Comparison of ENCODE assay signal across 25 mouse cellular contexts in the genomic region with DNA sequence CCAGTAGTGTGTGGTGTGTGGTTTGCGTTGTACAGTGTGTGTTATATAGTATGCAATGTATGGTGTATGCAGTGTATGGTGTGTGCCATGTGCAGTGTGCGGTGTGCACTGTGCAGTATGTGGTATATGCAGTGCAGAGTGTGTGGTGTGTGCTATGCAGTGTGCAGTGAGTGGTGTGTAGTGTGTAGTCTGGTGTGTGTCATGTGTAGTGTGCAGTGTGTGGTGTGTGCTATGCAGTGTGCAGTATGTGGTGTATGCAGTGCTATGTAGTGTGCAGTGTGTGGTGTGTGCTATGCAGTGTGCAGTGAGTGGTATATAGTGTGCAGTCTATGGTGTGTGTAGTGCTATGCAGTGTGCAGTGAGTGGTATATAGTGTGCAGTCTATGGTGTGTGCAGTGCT. TPM values are rescaled to one million over a fixed set of nuclear protein-coding genes. Genes with fewer than 3 reads are reported as not detected.
A peak's percentile ranks its signal among the peaks of the same experiment; 100 is the strongest.
DNase-seq lines count a peak whose midpoint lies in the region; ATAC-seq and TF ChIP-seq lines count a peak whose summit lies in the region.
"Had no signal": no experiment of that assay in that cellular context is flagged by ENCODE, and none has a peak within 500 bp of the region (broad histone marks: within the 10 kb centered on the region; RNA-seq: fewer than 3 reads in every experiment).

No protein-coding gene starts in this region.

- ATAC-seq in embryonic facial prominence, embryonic 11.5 days (replicated peaks; ENCODE audit: insufficient number of reproducible peaks, low FRiP score, low TSS enrichment, low read depth) = peak; percentile 56; the same call in 1 of the 2 replicates
- ATAC-seq in limb, embryonic 15.5 days (ENCODE audit: insufficient number of reproducible peaks, low FRiP score, low TSS enrichment, low read depth) = 0 out of 2 replicates have a peak, but pooled peaks have one; percentile 30
- peak; percentile 76 for ATAC-seq in embryonic facial prominence, embryonic 13.5 days (ENCODE audit: insufficient number of reproducible peaks, insufficient read depth, low FRiP score, low TSS enrichment, low read depth)
- ATAC-seq: CD4-positive, CD25-positive, alpha-beta regulatory T cell, adult 4 months; hindbrain, embryonic 16.5 days; inflammation-experienced regulatory T-cells, adult 6 months; intestine, postnatal 0 days had no signal

- WGBS in embryonic facial prominence, embryonic 11.5 days = 89% methylated on average over 2 of the region's 2 CpGs
- WGBS in embryonic facial prominence, embryonic 10.5 days = 95% methylated on average over 2 of the region's 2 CpGs
- WGBS in limb, embryonic 15.5 days = 97% methylated on average over 2 of the region's 2 CpGs
- 93% methylated on average over 2 of the region's 2 CpGs for WGBS in limb, embryonic 10.5 days
- 86% methylated on average over 2 of the region's 2 CpGs for WGBS in embryonic facial prominence, embryonic 13.5 days

- no peaks in the 10 kb centered on the region for H3K36me3 ChIP-seq in embryonic facial prominence, embryonic 11.5 days (replicated peaks; ENCODE audit: control insufficient read depth, insufficient read depth, low read depth, low read length)
- no peaks in the 10 kb centered on the region for H3K36me3 ChIP-seq in embryonic facial prominence, embryonic 10.5 days (replicated peaks)
- H3K36me3 ChIP-seq in limb, embryonic 15.5 days = no peaks in the 10 kb centered on the region
- no peaks in the 10 kb centered on the region for H3K36me3 ChIP-seq in limb, embryonic 10.5 days
- no peaks in the 10 kb centered on the region for H3K36me3 ChIP-seq in CH12.LX (replicated peaks in 1 of 2; ENCODE audit: control insufficient read depth in 1 of 2, insufficient read depth in 1 of 2, low read length in 1 of 2)
- no peaks in the 10 kb centered on the region for H3K36me3 ChIP-seq in embryonic facial prominence, embryonic 13.5 days
- H3K36me3 ChIP-seq: forebrain, embryonic 12.5 days; heart, embryonic 13.5 days; hindbrain, embryonic 12.5 days had no signal

- dilution Hi-C loops in CH12.LX (cut with MboI; ENCODE audit: extremely low pct_ligation_motif_present, extremely low pct_unique_long_range_greater_than_20kb, low sequenced_read_pairs) = no loop called here

- TF ChIP-seq POLR2A in CH12.LX (IDR thresholded peaks at IDR 0.05; ENCODE audit: low read depth, low read length) = no peak

- H3K4me2 ChIP-seq in embryonic facial prominence, embryonic 11.5 days (ENCODE audit: low read depth, low read length) = no peak overlapping the region
- H3K4me2 ChIP-seq in limb, embryonic 15.5 days = no peak overlapping the region
- no peak overlapping the region for H3K4me2 ChIP-seq in CH12.LX (ENCODE audit: insufficient read depth, low read depth, poor library complexity, severe bottlenecking)
- H3K4me2 ChIP-seq in embryonic facial prominence, embryonic 13.5 days = no peak overlapping the region
- H3K4me2 ChIP-seq: forebrain, embryonic 12.5 days; heart, embryonic 13.5 days; hindbrain, embryonic 12.5 days had no signal

- no peaks in the 10 kb centered on the region for H3K27me3 ChIP-seq in embryonic facial prominence, embryonic 11.5 days (ENCODE audit: control insufficient read depth, insufficient read depth, low read length)
- H3K27me3 ChIP-seq in embryonic facial prominence, embryonic 10.5 days (replicated peaks; ENCODE audit: low read depth, poor library complexity, severe bottlenecking) = no peaks in the 10 kb centered on the region
- no peaks in the 10 kb centered on the region for H3K27me3 ChIP-seq in limb, embryonic 15.5 days
- no peaks in the 10 kb centered on the region for H3K27me3 ChIP-seq in limb, embryonic 10.5 days (ENCODE audit: low read depth, poor library complexity, severe bottlenecking)
- no peaks in the 10 kb centered on the region for H3K27me3 ChIP-seq in CH12.LX (replicated peaks)
- no peaks in the 10 kb centered on the region for H3K27me3 ChIP-seq in embryonic facial prominence, embryonic 13.5 days
- H3K27me3 ChIP-seq: heart, embryonic 13.5 days; hindbrain, embryonic 12.5 days had no signal

- H3K4me3 ChIP-seq in embryonic facial prominence, embryonic 11.5 days (ENCODE audit: low read depth, low read length) = no peak overlapping the region
- no peak overlapping the region for H3K4me3 ChIP-seq in embryonic facial prominence, embryonic 10.5 days
- H3K4me3 ChIP-seq in limb, embryonic 15.5 days = no peak overlapping the region
- no peak overlapping the region for H3K4me3 ChIP-seq in limb, embryonic 10.5 days
- H3K4me3 ChIP-seq in CH12.LX (replicated peaks in 1 of 3; ENCODE audit: low read depth in 2 of 3, low read length in 2 of 3, poor library complexity in 1 of 3) = no peak overlapping the region
- H3K4me3 ChIP-seq in embryonic facial prominence, embryonic 13.5 days = no peak overlapping the region
- H3K4me3 ChIP-seq: forebrain, embryonic 12.5 days; heart, adult 2 months; heart, embryonic 13.5 days; hindbrain, embryonic 12.5 days had no signal

- H3K27ac ChIP-seq in embryonic facial prominence, embryonic 11.5 days (replicated peaks; ENCODE audit: low read depth, low read length) = no peak overlapping the region
- no peak overlapping the region for H3K27ac ChIP-seq in embryonic facial prominence, embryonic 10.5 days (replicated peaks)
- H3K27ac ChIP-seq in limb, embryonic 15.5 days = no peak overlapping the region
- no peak overlapping the region for H3K27ac ChIP-seq in limb, embryonic 10.5 days
- 0 out of 2 replicates have a peak overlapping the region, but pooled peaks have one; percentile 8 for H3K27ac ChIP-seq in CH12.LX (ENCODE audit: insufficient read depth, low read depth)
- H3K27ac ChIP-seq in embryonic facial prominence, embryonic 13.5 days = no peak overlapping the region
- H3K27ac ChIP-seq: forebrain, embryonic 12.5 days; heart, adult 2 months; heart, embryonic 13.5 days; hindbrain, embryonic 12.5 days had no signal

- H3K9me3 ChIP-seq in embryonic facial prominence, embryonic 11.5 days (replicated peaks; ENCODE audit: control insufficient read depth, low read length) = no peaks in the 10 kb centered on the region
- H3K9me3 ChIP-seq in embryonic facial prominence, embryonic 10.5 days = no peaks in the 10 kb centered on the region
- H3K9me3 ChIP-seq in limb, embryonic 15.5 days = no peaks in the 10 kb centered on the region
- H3K9me3 ChIP-seq in limb, embryonic 10.5 days (replicated peaks) = no peaks in the 10 kb centered on the region
- no peaks in the 10 kb centered on the region for H3K9me3 ChIP-seq in CH12.LX (replicated peaks; ENCODE audit: low read length)
- no peaks in the 10 kb centered on the region for H3K9me3 ChIP-seq in embryonic facial prominence, embryonic 13.5 days
- H3K9me3 ChIP-seq: forebrain, embryonic 12.5 days; heart, embryonic 13.5 days; hindbrain, embryonic 12.5 days had no signal

- in situ Hi-C loops in CH12.LX (cut with MboI; ENCODE audit: low pct_ligation_motif_present, low pct_unique_long_range_greater_than_20kb, low sequenced_read_pairs) = no loop called here

- DNase-seq in embryonic facial prominence, embryonic 11.5 days (ENCODE audit: low spot score) = no peak
- DNase-seq in embryonic facial prominence, embryonic 10.5 days (ENCODE audit: low spot score) = no peak
- DNase-seq in limb, embryonic 10.5 days (ENCODE audit: low spot score) = no peak
- no peak for DNase-seq in CH12.LX (ENCODE audit: extremely low read depth)
- no peak for DNase-seq in layer of hippocampus, postnatal 10 days (ENCODE audit: low spot score in 2 of 2)
- no peak for DNase-seq in cerebellum, adult 11-12 months
- DNase-seq: adrenal gland, adult 2 months; adrenal gland, postnatal 25 days; B cell, adult 2 months; cerebellum, adult 2 months; cerebellum, postnatal 10 days; heart, adult 2 months; heart, postnatal 10 days; heart, postnatal 4 days had no signal

- no peaks in the 10 kb centered on the region for H3K4me1 ChIP-seq in embryonic facial prominence, embryonic 11.5 days (ENCODE audit: control insufficient read depth, insufficient read depth, low read length)
- H3K4me1 ChIP-seq in embryonic facial prominence, embryonic 10.5 days = no peaks in the 10 kb centered on the region
- no peaks in the 10 kb centered on the region for H3K4me1 ChIP-seq in limb, embryonic 15.5 days
- H3K4me1 ChIP-seq in limb, embryonic 10.5 days = no peaks in the 10 kb centered on the region
- H3K4me1 ChIP-seq in CH12.LX (ENCODE audit: control insufficient read depth in 1 of 2, insufficient read depth in 2 of 2) = peaks cover 2 to 3% of the 10 kb centered on the region in 2 experiments; a peak in 1 of 4 replicates
- H3K4me1 ChIP-seq in embryonic facial prominence, embryonic 13.5 days = no peaks in the 10 kb centered on the region
- H3K4me1 ChIP-seq: heart, embryonic 13.5 days; hindbrain, embryonic 12.5 days had no signal

- TF ChIP-seq RAD21 in CH12.LX (IDR thresholded peaks at IDR 0.05; ENCODE audit: low read depth, low read length) = no peak

- no peak for TF ChIP-seq CTCF in CH12.LX (conservative IDR thresholded peaks at IDR 0.05 in 1 of 2, IDR thresholded peaks at IDR 0.05 in 1 of 2; ENCODE audit: low read depth in 2 of 2, low read length in 2 of 2)

- H3K9ac ChIP-seq in embryonic facial prominence, embryonic 11.5 days (replicated peaks; ENCODE audit: low read length) = no peak overlapping the region
- no peak overlapping the region for H3K9ac ChIP-seq in limb, embryonic 15.5 days
- H3K9ac ChIP-seq in CH12.LX (ENCODE audit: insufficient read depth, low read depth) = no peak overlapping the region
- H3K9ac ChIP-seq in embryonic facial prominence, embryonic 13.5 days = no peak overlapping the region
- H3K9ac ChIP-seq: forebrain, embryonic 12.5 days; heart, embryonic 13.5 days; hindbrain, embryonic 12.5 days had no signal

- TF ChIP-seq EP300 in CH12.LX (IDR thresholded peaks at IDR 0.05; ENCODE audit: low read length) = no peak

- no peaks in the 10 kb centered on the region for H3K79me2 ChIP-seq in CH12.LX (replicated peaks; ENCODE audit: control insufficient read depth, extremely low read depth, insufficient read depth, poor library complexity, severe bottlenecking)

RNA-seq across cellular contexts. Expression of a gene that starts 4.1 kb away (rescaled TPM):
- not detected in 2 replicates for polyA plus RNA-seq in embryonic facial prominence, embryonic 11.5 days (2014; fragmentation: Nextera tagmentation; extraction: Ambion mirVana)
- not detected in 2 replicates for polyA plus RNA-seq in embryonic facial prominence, embryonic 10.5 days (2016; fragmentation: Nextera tagmentation; extraction: Ambion mirVana)
- polyA plus RNA-seq in limb, embryonic 15.5 days (2015; fragmentation: Nextera tagmentation; extraction: Ambion mirVana) = not detected in 2 replicates
- not detected in 2 replicates for polyA plus RNA-seq in limb, embryonic 10.5 days (2016; fragmentation: Nextera tagmentation; extraction: Ambion mirVana)
- not detected in 2 replicates for total RNA-seq in CH12.LX (2012; rRNA removed)
- not detected in 2 replicates for total RNA-seq in CH12.LX (2014; rRNA removed)
- not detected in 2 replicates for polyA plus RNA-seq in CH12.LX (2012; ENCODE audit: insufficient read length, low read depth)
- not detected in 2 replicates for polyA plus RNA-seq in embryonic facial prominence, embryonic 13.5 days (2015; fragmentation: Nextera tagmentation; extraction: Ambion mirVana)
- not detected for total RNA-seq in layer of hippocampus, postnatal 10 days (2021)
- total RNA-seq: adrenal gland, adult 2 months; adrenal gland, postnatal 25 days; gastrocnemius, adult 8-10 months; gastrocnemius, postnatal 4 days; heart, adult 2 months; heart, postnatal 10 days; heart, postnatal 4 days had no signal
- polyA plus RNA-seq: adrenal gland, adult 2 months; CD4-positive, CD25-positive, alpha-beta regulatory T cell, adult 4 months; cerebellum, adult 2 months; heart, adult 2 months; heart, embryonic 13.5 days; hindbrain, embryonic 12.5 days; hindbrain, embryonic 16.5 days; inflammation-experienced regulatory T-cells, adult 6 months; intestine, postnatal 0 days had no signal

RNA-seq across cellular contexts. Expression of a gene that starts 38.5 kb away (rescaled TPM):
- polyA plus RNA-seq in embryonic facial prominence, embryonic 11.5 days (2014; fragmentation: Nextera tagmentation; extraction: Ambion mirVana) = 51.9 and 52.6 TPM in 2 replicates
- polyA plus RNA-seq in embryonic facial prominence, embryonic 10.5 days (2016; fragmentation: Nextera tagmentation; extraction: Ambion mirVana) = 31.3 and 35.6 TPM in 2 replicates
- 48.5 and 50.3 TPM in 2 replicates for polyA plus RNA-seq in limb, embryonic 15.5 days (2015; fragmentation: Nextera tagmentation; extraction: Ambion mirVana)
- 20.0 and 27.5 TPM in 2 replicates for polyA plus RNA-seq in limb, embryonic 10.5 days (2016; fragmentation: Nextera tagmentation; extraction: Ambion mirVana)
- total RNA-seq in CH12.LX (2012; rRNA removed) = not detected in 2 replicates
- total RNA-seq in CH12.LX (2014; rRNA removed) = 0.08 TPM in 1 of 2 replicates, not detected in the other
- not detected in 2 replicates for polyA plus RNA-seq in CH12.LX (2012; ENCODE audit: insufficient read length, low read depth)
- polyA plus RNA-seq in embryonic facial prominence, embryonic 13.5 days (2015; fragmentation: Nextera tagmentation; extraction: Ambion mirVana) = 44.3 and 47.7 TPM in 2 replicates
- 1 to 10 TPM; 4.1 to 4.9 TPM for total RNA-seq in layer of hippocampus, postnatal 10 days (2021)

RNA-seq across cellular contexts. Expression of a gene that starts 57.0 kb away (rescaled TPM):
- polyA plus RNA-seq in embryonic facial prominence, embryonic 11.5 days (2014; fragmentation: Nextera tagmentation; extraction: Ambion mirVana) = 9.9 and 12.2 TPM in 2 replicates
- 4.6 and 5.7 TPM in 2 replicates for polyA plus RNA-seq in embryonic facial prominence, embryonic 10.5 days (2016; fragmentation: Nextera tagmentation; extraction: Ambion mirVana)
- 12.1 and 12.3 TPM in 2 replicates for polyA plus RNA-seq in limb, embryonic 15.5 days (2015; fragmentation: Nextera tagmentation; extraction: Ambion mirVana)
- 4.4 and 4.9 TPM in 2 replicates for polyA plus RNA-seq in limb, embryonic 10.5 days (2016; fragmentation: Nextera tagmentation; extraction: Ambion mirVana)
- total RNA-seq in CH12.LX (2012; rRNA removed) (2.6 and 2.8 TPM in 2 replicates), CH12.LX (2014; rRNA removed) (6.2 and 7.1 TPM in 2 replicates)
- 3.6 and 4.3 TPM in 2 replicates for polyA plus RNA-seq in CH12.LX (2012; ENCODE audit: insufficient read length, low read depth)
- polyA plus RNA-seq in embryonic facial prominence, embryonic 13.5 days (2015; fragmentation: Nextera tagmentation; extraction: Ambion mirVana) = 5.3 and 7.7 TPM in 2 replicates
- total RNA-seq in layer of hippocampus, postnatal 10 days (2021) = 10 to 100 TPM; 55.8 to 57.1 TPM

Comparison
In these comparisons a context has a peak if more than half of its experiments do, and no peak if none do; other contexts are left out.
1. RNA of a gene that starts 38.5 kb away (polyA plus RNA-seq): 51.9 to 52.6 TPM in embryonic facial prominence, embryonic 11.5 days, 48.5 to 50.3 TPM in limb, embryonic 15.5 days, 44.3 to 47.7 TPM in embryonic facial prominence, embryonic 13.5 days, 31.3 to 35.6 TPM in embryonic facial prominence, embryonic 10.5 days and 20.0 to 27.5 TPM in limb, embryonic 10.5 days; not detected in CH12.LX; every median in the first group is over 10 times any median in the second.
2. Peak in every context shown above with its lines, with median percentiles within 50 percentile points of each other: ATAC-seq.